Mouse (Mus musculus) ES-E14 (cell line): Measurements from ENCODE around the gene Kank1. TPM values are rescaled to one million over a fixed set of nuclear protein-coding genes. Genes with fewer than 3 reads are reported as not detected.

Experiments
- DNase-seq: peaks from one replicate; pipeline ENCODE4 v3.0.0-alpha.2; 2013; ENCODE audit warnings: low read depth, low spot score
- H3K27ac ChIP-seq: 2 replicates; pipeline ENCODE4 v1.5.1; 2012; ENCODE audit warnings: low read depth, mild to moderate bottlenecking, low read length, moderate library complexity, mixed read lengths; ENCODE audit not compliant: poor library complexity, insufficient read depth, severe bottlenecking
- H3K36me3 ChIP-seq: 2 replicates; pipeline ENCODE4 v1.6.1; 2012; ENCODE audit warnings: mild to moderate bottlenecking, low read length, moderate library complexity, mixed read lengths; ENCODE audit not compliant: control insufficient read depth, poor library complexity, insufficient read depth, severe bottlenecking
- H3K4me1 ChIP-seq, 2 experiments: fragments of 150-350 bp in 1 of 2; sonication (generic) in 1 of 2; 2 replicates each; pipeline ENCODE4 v1.6.1; 2012; ENCODE audit warnings: low read length in 2 of 2, mild to moderate bottlenecking in 1 of 2, mixed read lengths in 1 of 2; ENCODE audit not compliant: control insufficient read depth in 2 of 2, insufficient read depth in 2 of 2, poor library complexity in 1 of 2
- H3K4me3 ChIP-seq, 2 experiments: fragments of 150-350 bp in 1 of 2; sonication (generic) in 1 of 2; 2 replicates each; pipeline ENCODE4 v1.5.1; 2012; ENCODE audit warnings: low read length in 2 of 2, low read depth in 1 of 2, mild to moderate bottlenecking in 1 of 2, mixed read lengths in 1 of 2; ENCODE audit not compliant: insufficient read depth in 1 of 2, poor library complexity in 1 of 2, severe bottlenecking in 1 of 2
- H3K9ac ChIP-seq: 2 replicates; pipeline ENCODE4 v1.6.1; 2012; ENCODE audit warnings: low read depth, mild to moderate bottlenecking, low read length, mixed read lengths; ENCODE audit not compliant: poor library complexity, insufficient read depth, severe bottlenecking
- H3K9me3 ChIP-seq: fragments of 150-350 bp; sonication (generic); 2 replicates; pipeline ENCODE4 v1.6.1; 2012; ENCODE audit warnings: low read depth, mild to moderate bottlenecking, low read length; ENCODE audit not compliant: control insufficient read depth, insufficient read depth
- CHD2 ChIP-seq: IDR thresholded peaks from 2 replicates; pipeline ENCODE4 v1.6.1; 2014; ENCODE audit warnings: mild to moderate bottlenecking, low read depth, low read length, inconsistent platforms
- HCFC1 ChIP-seq: IDR thresholded peaks from 2 replicates; pipeline ENCODE4 v1.6.1; 2012; ENCODE audit warnings: low read length, inconsistent platforms, borderline replicate concordance; ENCODE audit not compliant: insufficient read depth
- MAFK ChIP-seq: IDR thresholded peaks from 2 replicates; pipeline ENCODE4 v1.6.1; 2014; ENCODE audit warnings: mild to moderate bottlenecking, low read depth, low read length, inconsistent platforms; ENCODE audit not compliant: insufficient read depth
- ZC3H11A ChIP-seq: IDR thresholded peaks from 2 replicates; pipeline ENCODE4 v1.6.1; 2012; ENCODE audit warnings: low read depth, mild to moderate bottlenecking, inconsistent platforms, low read length, borderline replicate concordance
- ZNF384 ChIP-seq: IDR thresholded peaks from 2 replicates; pipeline ENCODE4 v1.6.1; 2012; ENCODE audit warnings: low read depth, low read length, inconsistent platforms
- in situ Hi-C, 2 experiments: fragments of 600-800 bp; cut with MboI; formaldehyde crosslinking; loops; one replicate each; pipeline ENCODE4 v1.15.1; 2025; ENCODE audit warnings: low sequenced_read_pairs in 2 of 2, inconsistent platforms in 1 of 2; ENCODE audit not compliant: unreplicated experiment in 2 of 2
- total RNA-seq: library from RNA; depleted of rRNA; stranded (reverse); fragments of 300-350 nt; gene quantifications from 2 replicates; pipeline ENCODE4 v1.2.3, GENCODE M21; 2012

Kank1 gene
- total RNA-seq, 1 experiment = 9.8 TPM

- TF ChIP-seq ZNF384 (no peak), MAFK (no peak), CHD2 (no peak), ZC3H11A (no peak), HCFC1 (no peak)
- Histone ChIP-seq H3K9ac (no peak overlapping the region), H3K36me3 (no peaks in the 10 kb centered on the region), H3K4me1 (peaks cover 0 to 3% of the 10 kb centered on the region in 2 experiments; a peak in 2 of 4 replicates), H3K27ac (no peak overlapping the region), H3K4me3 (no peak overlapping the region), H3K9me3 (no peaks in the 10 kb centered on the region)
- DNase-seq = no peak
- in situ Hi-C loops = no loop called here
Measured at GRCm38 (mm10) chr19:25253628-25254027, 16.9 kb downstream of the Kank1 start.

- DNase-seq = no peak
- no peak overlapping the region for H3K4me3 ChIP-seq
- in situ Hi-C loops = no loop called here
Measured at GRCm38 (mm10) chr19:25258321-25258720, 21.5 kb downstream of the Kank1 start.

GRCm38 (mm10) chr19:25266181-25266580, 29.4 kb downstream of the Kank1 start:
- in situ Hi-C loops = no loop called here
- no peak overlapping the region for H3K9ac ChIP-seq
- no peaks in the 10 kb centered on the region; the same call in 1 of the 2 replicates for H3K36me3 ChIP-seq
- no peak overlapping the region for H3K4me3 ChIP-seq
- no peak for DNase-seq
- TF ChIP-seq MAFK (no peak), ZC3H11A (no peak), CHD2 (no peak), ZNF384 (no peak), HCFC1 (no peak)
- peaks cover 2 to 5% of the 10 kb centered on the region in 2 experiments; a peak in 1 of 4 replicates for H3K4me1 ChIP-seq
- no peak overlapping the region for H3K27ac ChIP-seq
- H3K9me3 ChIP-seq = no peaks in the 10 kb centered on the region

More at GRCm38 (mm10) chr19:25258321-25258720, 21.5 kb downstream of the Kank1 start:
- TF ChIP-seq ZC3H11A (no peak), MAFK (no peak), ZNF384 (no peak), CHD2 (no peak), HCFC1 (no peak)
- no peaks in the 10 kb centered on the region for H3K4me1 ChIP-seq
- H3K9me3 ChIP-seq = no peaks in the 10 kb centered on the region
- H3K9ac ChIP-seq = no peak overlapping the region
- H3K27ac ChIP-seq = no peak overlapping the region
- H3K36me3 ChIP-seq = no peaks in the 10 kb centered on the region; the same call in 1 of the 2 replicates

- TF ChIP-seq HCFC1 = no peak
- no peak for TF ChIP-seq ZC3H11A
- no peak for TF ChIP-seq MAFK
- TF ChIP-seq ZNF384 = no peak
- TF ChIP-seq CHD2 = no peak
- no peak for DNase-seq
- no peaks in the 10 kb centered on the region for H3K9me3 ChIP-seq
- no peak overlapping the region for H3K9ac ChIP-seq
- in situ Hi-C loops = no loop called here
- H3K27ac ChIP-seq = no peak overlapping the region
- H3K36me3 ChIP-seq = no peaks in the 10 kb centered on the region; the same call in 1 of the 2 replicates
- peaks cover 2 to 5% of the 10 kb centered on the region in 2 experiments; a peak in 1 of 4 replicates for H3K4me1 ChIP-seq
- H3K4me3 ChIP-seq = no peak overlapping the region
Measured at GRCm38 (mm10) chr19:25267247-25267646, 30.5 kb downstream of the Kank1 start.

GRCm38 (mm10) chr19:25268532-25268931, 31.8 kb downstream of the Kank1 start:
- H3K9ac ChIP-seq = no peak overlapping the region
- no peaks in the 10 kb centered on the region for H3K9me3 ChIP-seq
- TF ChIP-seq CHD2 (no peak), HCFC1 (no peak), MAFK (no peak), ZC3H11A (no peak), ZNF384 (no peak)
- H3K27ac ChIP-seq = no peak overlapping the region
- in situ Hi-C loops = no loop called here
- peaks cover 2 to 5% of the 10 kb centered on the region in 2 experiments; a peak in 1 of 4 replicates for H3K4me1 ChIP-seq
- H3K36me3 ChIP-seq = no peaks in the 10 kb centered on the region; the same call in 1 of the 2 replicates
- H3K4me3 ChIP-seq = no peak overlapping the region
- DNase-seq = no peak
